Mouse (Mus musculus): ENCODE data around the gene Zcchc24. TPM values are rescaled to one million over a fixed set of nuclear protein-coding genes. Genes with fewer than 3 reads are reported as not detected.
A peak's percentile ranks its signal among the peaks of the same experiment; 100 is the strongest.

The Zcchc24 gene
- polyA plus RNA-seq, 1 experiment from 2014 or later: 33.6 TPM

- Histone ChIP-seq H3K9ac (ENCODE audit: low read length) (no peak overlapping the region), H3K4me2 (ENCODE audit: low read length) (no peak overlapping the region), H3K4me1 (replicated peaks; ENCODE audit: control insufficient read depth, insufficient read depth, low read length) (peaks cover 39% of the 10 kb centered on the region), H3K36me3 (ENCODE audit: control insufficient read depth, insufficient read depth, low read length) (peaks cover 21% of the 10 kb centered on the region), H3K4me3 (ENCODE audit: low read depth, low read length) (no peak overlapping the region), H3K27me3 (replicated peaks; ENCODE audit: control insufficient read depth, insufficient read depth, low read length) (no peaks in the 10 kb centered on the region), H3K27ac (ENCODE audit: low read depth) (peak overlapping the region; percentile 77), H3K9me3 (ENCODE audit: control insufficient read depth, low read length) (no peaks in the 10 kb centered on the region)
- peak; percentile 70 for DNase-seq (ENCODE audit: low spot score)
- WGBS: 20% methylated on average over 7 of the region's 7 CpGs
- ATAC-seq (replicated peaks; ENCODE audit: low FRiP score, low TSS enrichment, low read depth): peak; percentile 54
These were observed 57.7 kb downstream of the Zcchc24 start for GRCm38 (mm10) chr14:25711177-25711576.

GRCm38 (mm10) chr14:25710681-25711080 is 58.2 kb downstream of the Zcchc24 start:
- ATAC-seq (replicated peaks; ENCODE audit: low FRiP score, low TSS enrichment, low read depth): no peak
- H3K9ac ChIP-seq (ENCODE audit: low read length): no peak overlapping the region
- H3K36me3 ChIP-seq (ENCODE audit: control insufficient read depth, insufficient read depth, low read length): peaks cover 18% of the 10 kb centered on the region

GRCm38 (mm10) chr14:25710073-25710472 is 58.8 kb downstream of the Zcchc24 start:
- H3K9me3 ChIP-seq (ENCODE audit: control insufficient read depth, low read length): no peaks in the 10 kb centered on the region
- DNase-seq (ENCODE audit: low spot score): no peak
- ATAC-seq (replicated peaks; ENCODE audit: low FRiP score, low TSS enrichment, low read depth): no peak
- H3K4me3 ChIP-seq (ENCODE audit: low read depth, low read length): no peak overlapping the region
- peak overlapping the region; percentile 77 for H3K27ac ChIP-seq (ENCODE audit: low read depth)
- peaks cover 13% of the 10 kb centered on the region for H3K36me3 ChIP-seq (ENCODE audit: control insufficient read depth, insufficient read depth, low read length)
- no peak overlapping the region for H3K9ac ChIP-seq (ENCODE audit: low read length)
- no peak overlapping the region for H3K4me2 ChIP-seq (ENCODE audit: low read length)
- H3K4me1 ChIP-seq (replicated peaks; ENCODE audit: control insufficient read depth, insufficient read depth, low read length): peaks cover 39% of the 10 kb centered on the region
- H3K27me3 ChIP-seq (replicated peaks; ENCODE audit: control insufficient read depth, insufficient read depth, low read length): no peaks in the 10 kb centered on the region
- 26% methylated on average over 4 of the region's 4 CpGs for WGBS

More at GRCm38 (mm10) chr14:25710681-25711080, 58.2 kb downstream of the Zcchc24 start:
- no peak overlapping the region for H3K4me3 ChIP-seq (ENCODE audit: low read depth, low read length)
- WGBS: 58% methylated on average over 4 of the region's 4 CpGs
- no peak for DNase-seq (ENCODE audit: low spot score)
- H3K4me2 ChIP-seq (ENCODE audit: low read length): no peak overlapping the region
- no peaks in the 10 kb centered on the region for H3K27me3 ChIP-seq (replicated peaks; ENCODE audit: control insufficient read depth, insufficient read depth, low read length)
- peak overlapping the region; percentile 77 for H3K27ac ChIP-seq (ENCODE audit: low read depth)
- no peaks in the 10 kb centered on the region for H3K9me3 ChIP-seq (ENCODE audit: control insufficient read depth, low read length)
- H3K4me1 ChIP-seq (replicated peaks; ENCODE audit: control insufficient read depth, insufficient read depth, low read length): peaks cover 39% of the 10 kb centered on the region

GRCm38 (mm10) chr14:25708917-25709316 is 59.9 kb downstream of the Zcchc24 start:
- no peaks in the 10 kb centered on the region for H3K27me3 ChIP-seq (replicated peaks; ENCODE audit: control insufficient read depth, insufficient read depth, low read length)
- no peak overlapping the region for H3K4me2 ChIP-seq (ENCODE audit: low read length)
- H3K4me1 ChIP-seq (replicated peaks; ENCODE audit: control insufficient read depth, insufficient read depth, low read length): peaks cover 39% of the 10 kb centered on the region
- DNase-seq (ENCODE audit: low spot score) (no peak), ATAC-seq (replicated peaks; ENCODE audit: low FRiP score, low TSS enrichment, low read depth) (no peak)
- 83% methylated on average over 2 of the region's 2 CpGs for WGBS
- H3K9ac ChIP-seq (ENCODE audit: low read length): 0 out of 2 replicates have a peak overlapping the region, but pooled peaks have one; percentile 0
- 0 out of 2 replicates have a peak, but pooled peaks cover 1% of the 10 kb centered on the region for H3K36me3 ChIP-seq (ENCODE audit: control insufficient read depth, insufficient read depth, low read length)
- no peaks in the 10 kb centered on the region for H3K9me3 ChIP-seq (ENCODE audit: control insufficient read depth, low read length)
- no peak overlapping the region for H3K27ac ChIP-seq (ENCODE audit: low read depth)
- no peak overlapping the region for H3K4me3 ChIP-seq (ENCODE audit: low read depth, low read length)

GRCm38 (mm10) chr14:25708451-25708850 is 60.4 kb downstream of the Zcchc24 start:
- DNase-seq (ENCODE audit: low spot score) (no peak), ATAC-seq (replicated peaks; ENCODE audit: low FRiP score, low TSS enrichment, low read depth) (no peak)

GRCm38 (mm10) chr14:25707691-25708181 is 61.1 kb downstream of the Zcchc24 start:
- Histone ChIP-seq H3K4me2 (ENCODE audit: low read length) (no peak overlapping the region), H3K27me3 (replicated peaks; ENCODE audit: control insufficient read depth, insufficient read depth, low read length) (no peaks in the 10 kb centered on the region), H3K4me1 (replicated peaks; ENCODE audit: control insufficient read depth, insufficient read depth, low read length) (peaks cover 39% of the 10 kb centered on the region), H3K36me3 (ENCODE audit: control insufficient read depth, insufficient read depth, low read length) (no peaks in the 10 kb centered on the region), H3K27ac (ENCODE audit: low read depth) (no peak overlapping the region), H3K9me3 (ENCODE audit: control insufficient read depth, low read length) (no peaks in the 10 kb centered on the region), H3K9ac (ENCODE audit: low read length) (no peak overlapping the region), H3K4me3 (ENCODE audit: low read depth, low read length) (no peak overlapping the region)
- WGBS: 55% methylated on average over 5 of the region's 5 CpGs
- no peak for ATAC-seq (replicated peaks; ENCODE audit: low FRiP score, low TSS enrichment, low read depth)
- DNase-seq (ENCODE audit: low spot score): peak; percentile 78

More at GRCm38 (mm10) chr14:25708451-25708850, 60.4 kb downstream of the Zcchc24 start:
- no peak overlapping the region for H3K4me3 ChIP-seq (ENCODE audit: low read depth, low read length)
- no peaks in the 10 kb centered on the region for H3K9me3 ChIP-seq (ENCODE audit: control insufficient read depth, low read length)
- H3K27ac ChIP-seq (ENCODE audit: low read depth): no peak overlapping the region
- WGBS: 67% methylated on average over 4 of the region's 4 CpGs
- H3K9ac ChIP-seq (ENCODE audit: low read length): 0 out of 2 replicates have a peak overlapping the region, but pooled peaks have one; percentile 0
- H3K27me3 ChIP-seq (replicated peaks; ENCODE audit: control insufficient read depth, insufficient read depth, low read length): no peaks in the 10 kb centered on the region
- no peak overlapping the region for H3K4me2 ChIP-seq (ENCODE audit: low read length)
- H3K4me1 ChIP-seq (replicated peaks; ENCODE audit: control insufficient read depth, insufficient read depth, low read length): peaks cover 39% of the 10 kb centered on the region
- H3K36me3 ChIP-seq (ENCODE audit: control insufficient read depth, insufficient read depth, low read length): no peaks in the 10 kb centered on the region

- Histone ChIP-seq H3K27ac (ENCODE audit: low read depth) (no peak overlapping the region), H3K4me3 (ENCODE audit: low read depth, low read length) (no peak overlapping the region), H3K27me3 (replicated peaks; ENCODE audit: control insufficient read depth, insufficient read depth, low read length) (no peaks in the 10 kb centered on the region), H3K4me1 (replicated peaks; ENCODE audit: control insufficient read depth, insufficient read depth, low read length) (no peaks in the 10 kb centered on the region), H3K4me2 (ENCODE audit: low read length) (no peak overlapping the region), H3K9ac (ENCODE audit: low read length) (no peak overlapping the region), H3K36me3 (ENCODE audit: control insufficient read depth, insufficient read depth, low read length) (peaks cover 38% of the 10 kb centered on the region), H3K9me3 (ENCODE audit: control insufficient read depth, low read length) (no peaks in the 10 kb centered on the region)
- DNase-seq (ENCODE audit: low spot score) (peak; percentile 64), ATAC-seq (replicated peaks; ENCODE audit: low FRiP score, low TSS enrichment, low read depth) (peak; percentile 70)
These were observed 66.9 kb downstream of the Zcchc24 start for GRCm38 (mm10) chr14:25701986-25702385.

GRCm38 (mm10) chr14:25696356-25696755 is 72.5 kb downstream of the Zcchc24 start:
- no peak overlapping the region for H3K4me2 ChIP-seq (ENCODE audit: low read length)
- no peak overlapping the region for H3K27ac ChIP-seq (ENCODE audit: low read depth)
- H3K27me3 ChIP-seq (replicated peaks; ENCODE audit: control insufficient read depth, insufficient read depth, low read length): no peaks in the 10 kb centered on the region
- ATAC-seq (replicated peaks; ENCODE audit: low FRiP score, low TSS enrichment, low read depth): no peak
- no peak for DNase-seq (ENCODE audit: low spot score)
- no peak overlapping the region for H3K9ac ChIP-seq (ENCODE audit: low read length)
- H3K36me3 ChIP-seq (ENCODE audit: control insufficient read depth, insufficient read depth, low read length): peaks cover 51% of the 10 kb centered on the region
- H3K4me1 ChIP-seq (replicated peaks; ENCODE audit: control insufficient read depth, insufficient read depth, low read length): peaks cover 15% of the 10 kb centered on the region
- H3K4me3 ChIP-seq (ENCODE audit: low read depth, low read length): no peak overlapping the region
- no peaks in the 10 kb centered on the region for H3K9me3 ChIP-seq (ENCODE audit: control insufficient read depth, low read length)
- WGBS: 78% methylated on average over 2 of the region's 2 CpGs

- ATAC-seq (replicated peaks; ENCODE audit: low FRiP score, low TSS enrichment, low read depth): no peak
- WGBS: 67% methylated on average over 6 of the region's 6 CpGs
These were observed 73.8 kb downstream of the Zcchc24 start for GRCm38 (mm10) chr14:25695059-25695458.

More at GRCm38 (mm10) chr14:25695059-25695458, 73.8 kb downstream of the Zcchc24 start:
- H3K27ac ChIP-seq (ENCODE audit: low read depth): no peak overlapping the region
- peak overlapping the region; percentile 74 for H3K4me3 ChIP-seq (ENCODE audit: low read depth, low read length)
- peak overlapping the region; percentile 70 for H3K9ac ChIP-seq (ENCODE audit: low read length)
- H3K27me3 ChIP-seq (replicated peaks; ENCODE audit: control insufficient read depth, insufficient read depth, low read length): no peaks in the 10 kb centered on the region
- H3K4me2 ChIP-seq (ENCODE audit: low read length): peak overlapping the region; percentile 83
- no peak for DNase-seq (ENCODE audit: low spot score)
- peaks cover 43% of the 10 kb centered on the region for H3K36me3 ChIP-seq (ENCODE audit: control insufficient read depth, insufficient read depth, low read length)
- no peaks in the 10 kb centered on the region for H3K9me3 ChIP-seq (ENCODE audit: control insufficient read depth, low read length)
- peaks cover 15% of the 10 kb centered on the region for H3K4me1 ChIP-seq (replicated peaks; ENCODE audit: control insufficient read depth, insufficient read depth, low read length)
